Mouse (Mus musculus) kidney, embryonic 16.5 days (tissue): ENCODE data around the gene Inip. TPM values are rescaled to one million over a fixed set of nuclear protein-coding genes. Genes with fewer than 3 reads are reported as not detected.
"Not testable (repeated sequence)": the region's sequence is repeated elsewhere in the genome, so short reads cannot be mapped to it uniquely, and the experiment has no call there.

Source experiments
- ATAC-seq: fragments of 200-750 bp; cut with Nextera tagmentation; 2 replicates; pipeline ENCODE4 v1.8.0; 2017; ENCODE audit warnings: moderate TSS enrichment; ENCODE audit not compliant: low FRiP score, low TSS enrichment
- H3K27ac ChIP-seq: fragments of 300-500 bp; sonication (generic); 2 replicates; pipeline ENCODE4 v1.5.1; 2014; ENCODE audit warnings: low read length
- H3K27me3 ChIP-seq: fragments of 300-500 bp; sonication (generic); 2 replicates; pipeline ENCODE4 v1.6.1; 2014; ENCODE audit warnings: low read length, control low read depth, mixed read lengths; ENCODE audit not compliant: insufficient read depth
- H3K36me3 ChIP-seq: fragments of 300-500 bp; sonication (generic); 2 replicates; pipeline ENCODE4 v1.6.1; 2014; ENCODE audit warnings: low read length, control low read depth, mixed read lengths; ENCODE audit not compliant: insufficient read depth
- H3K4me1 ChIP-seq: fragments of 300-500 bp; sonication (generic); 2 replicates; pipeline ENCODE4 v1.6.1; 2014; ENCODE audit warnings: low read length, control low read depth, mixed read lengths; ENCODE audit not compliant: insufficient read depth
- H3K4me2 ChIP-seq: fragments of 300-500 bp; sonication (generic); replicated peaks from 2 replicates; pipeline ENCODE4 v1.6.1; 2014; ENCODE audit warnings: low read depth, low read length
- H3K4me3 ChIP-seq: fragments of 300-500 bp; sonication (generic); 2 replicates; pipeline ENCODE4 v1.5.1; 2014; ENCODE audit warnings: mild to moderate bottlenecking, low read length
- H3K9ac ChIP-seq: fragments of 300-500 bp; sonication (generic); replicated peaks from 2 replicates; pipeline ENCODE4 v1.6.1; 2014; ENCODE audit warnings: low read length
- H3K9me3 ChIP-seq: fragments of 300-500 bp; sonication (generic); 2 replicates; pipeline ENCODE4 v1.6.1; 2016; ENCODE audit warnings: low read length, control low read depth
- WGBS: fragments of 180-500 bp; shearing (Covaris S2); extraction: QIAGEN DNeasy Blood & Tissue Kit; methylation state at CpG from one replicate; pipeline ENCODE4 v1.1.7; 2014; 5-methylcytosine and 5-hydroxymethylcytosine counted together
- polyA plus RNA-seq: library from polyadenylated mRNA; unstranded; fragments of >200 nt; fragmentation: Nextera tagmentation; extraction: Ambion mirVana; gene quantifications from 2 replicates; pipeline ENCODE4 v1.2.1, GENCODE M21; 2015

Gene Inip
- polyA plus RNA-seq, 1 experiment from 2014 or later, result 57.1 TPM

GRCm38 (mm10) chr4:59803358-59803757 is 2.0 kb upstream of the Inip start:
- H3K27me3 ChIP-seq, result no peaks in the 10 kb centered on the region
- no peak overlapping the region for H3K9ac ChIP-seq
- H3K9me3 ChIP-seq, result no peaks in the 10 kb centered on the region
- no peaks in the 10 kb centered on the region for H3K36me3 ChIP-seq
- no peak overlapping the region for H3K4me2 ChIP-seq
- H3K4me3 ChIP-seq, result no peak overlapping the region
- no peak overlapping the region for H3K27ac ChIP-seq
- no peak for ATAC-seq
- WGBS, result 76% methylated on average over 5 of the region's 5 CpGs
- peaks cover 11% of the 10 kb centered on the region; the same call in 1 of the 2 replicates for H3K4me1 ChIP-seq

GRCm38 (mm10) chr4:59802792-59803191 is 1.4 kb upstream of the Inip start:
- Histone ChIP-seq H3K4me3 (no peak overlapping the region), H3K4me1 (peaks cover 11% of the 10 kb centered on the region; the same call in 1 of the 2 replicates), H3K4me2 (no peak overlapping the region), H3K9ac (no peak overlapping the region), H3K27ac (no peak overlapping the region), H3K27me3 (no peaks in the 10 kb centered on the region), H3K9me3 (no peaks in the 10 kb centered on the region), H3K36me3 (no peaks in the 10 kb centered on the region)
- 57% methylated on average over 4 of the region's 4 CpGs for WGBS
- ATAC-seq, result no peak

GRCm38 (mm10) chr4:59802107-59802506 is 718 bp upstream of the Inip start:
- peaks cover 11% of the 10 kb centered on the region; the same call in 1 of the 2 replicates for H3K4me1 ChIP-seq
- H3K9ac ChIP-seq, result no peak overlapping the region
- no peaks in the 10 kb centered on the region for H3K36me3 ChIP-seq
- no peak for ATAC-seq
- H3K27me3 ChIP-seq, result no peaks in the 10 kb centered on the region
- no peak overlapping the region for H3K4me3 ChIP-seq
- H3K27ac ChIP-seq, result no peak overlapping the region
- no peaks in the 10 kb centered on the region for H3K9me3 ChIP-seq
- H3K4me2 ChIP-seq, result no peak overlapping the region
- WGBS, result 80% methylated on average over 6 of the region's 6 CpGs

GRCm38 (mm10) chr4:59800181-59800580 is 1.2 kb downstream of the Inip start:
- Histone ChIP-seq H3K9me3 (no peaks in the 10 kb centered on the region), H3K36me3 (no peaks in the 10 kb centered on the region), H3K27me3 (no peaks in the 10 kb centered on the region), H3K9ac (no peak overlapping the region), H3K4me2 (no peak overlapping the region), H3K4me3 (no peak overlapping the region), H3K27ac (no peak overlapping the region), H3K4me1 (0 out of 2 replicates have a peak, but pooled peaks cover 5% of the 10 kb centered on the region)
- WGBS, result 86% methylated on average over 5 of the region's 5 CpGs
- ATAC-seq, result no peak

GRCm38 (mm10) chr4:59795788-59796455 is 5.5 kb downstream of the Inip start:
- Histone ChIP-seq H3K4me1 (no peaks in the 10 kb centered on the region), H3K9ac (no peak overlapping the region), H3K27me3 (no peaks in the 10 kb centered on the region), H3K9me3 (no peaks in the 10 kb centered on the region), H3K4me2 (no peak overlapping the region), H3K4me3 (no peak overlapping the region), H3K36me3 (no peaks in the 10 kb centered on the region), H3K27ac (no peak overlapping the region)
- no peak for ATAC-seq
- 87% methylated on average over 2 of the region's 2 CpGs for WGBS

GRCm38 (mm10) chr4:59794116-59794515 is 7.3 kb downstream of the Inip start:
- Histone ChIP-seq H3K4me1 (no peaks in the 10 kb centered on the region), H3K27me3 (no peaks in the 10 kb centered on the region), H3K4me3 (no peak overlapping the region), H3K9ac (no peak overlapping the region), H3K4me2 (no peak overlapping the region), H3K36me3 (no peaks in the 10 kb centered on the region), H3K9me3 (no peaks in the 10 kb centered on the region), H3K27ac (no peak overlapping the region)
- ATAC-seq, result no peak
- WGBS, result 72% methylated on average over 2 of the region's 2 CpGs

GRCm38 (mm10) chr4:59793626-59794025 is 7.8 kb downstream of the Inip start:
- not testable (repeated sequence) for H3K4me2 ChIP-seq, H3K36me3 ChIP-seq, H3K27ac ChIP-seq, H3K4me3 ChIP-seq, H3K27me3 ChIP-seq, H3K9ac ChIP-seq, ATAC-seq, H3K9me3 ChIP-seq, H3K4me1 ChIP-seq
- WGBS, result 79% methylated on average over 2 of the region's 2 CpGs

GRCm38 (mm10) chr4:59789015-59789414 is 12.4 kb downstream of the Inip start:
- Histone ChIP-seq H3K4me3 (no peak overlapping the region), H3K9me3 (no peaks in the 10 kb centered on the region), H3K27ac (no peak overlapping the region), H3K9ac (no peak overlapping the region), H3K4me1 (no peaks in the 10 kb centered on the region), H3K27me3 (no peaks in the 10 kb centered on the region), H3K4me2 (no peak overlapping the region), H3K36me3 (no peaks in the 10 kb centered on the region)
- no peak for ATAC-seq

- no peak overlapping the region for H3K27ac ChIP-seq
- H3K4me2 ChIP-seq, result no peak overlapping the region
- H3K4me3 ChIP-seq, result no peak overlapping the region
- H3K9me3 ChIP-seq, result no peaks in the 10 kb centered on the region
- peaks cover 5% of the 10 kb centered on the region for H3K4me1 ChIP-seq
- H3K27me3 ChIP-seq, result no peaks in the 10 kb centered on the region
- H3K9ac ChIP-seq, result no peak overlapping the region
- no peak for ATAC-seq
- WGBS, result 71% methylated on average over 6 of the region's 6 CpGs
- H3K36me3 ChIP-seq, result no peaks in the 10 kb centered on the region
Observed at GRCm38 (mm10) chr4:59787126-59787525, 14.3 kb downstream of the Inip start.

- Histone ChIP-seq H3K4me1 (peaks cover 7% of the 10 kb centered on the region), H3K4me3 (no peak overlapping the region), H3K9ac (no peak overlapping the region), H3K36me3 (no peaks in the 10 kb centered on the region), H3K27me3 (no peaks in the 10 kb centered on the region), H3K9me3 (no peaks in the 10 kb centered on the region), H3K27ac (no peak overlapping the region), H3K4me2 (no peak overlapping the region)
- 2% methylated on average over 7 of the region's 7 CpGs for WGBS
- ATAC-seq, result no peak
Observed at GRCm38 (mm10) chr4:59786661-59787060, 14.7 kb downstream of the Inip start.
